Mouse (Mus musculus): ENCODE measurements at regions not wholly inside any gene's neighbourhood (a gene's known extent, or its start where the extent isn't known, plus 50 kb on each side); places are given as distances from the start of the nearest gene placed in this dataset.

- TF ChIP-seq GATA1 (IDR thresholded peaks at IDR 0.05; ENCODE audit: borderline replicate concordance, low read length): no peak
- TF ChIP-seq CTCF (IDR thresholded peaks at IDR 0.05; ENCODE audit: low read depth, low read length): no peak
- no peak for TF ChIP-seq GATA2 (IDR thresholded peaks at IDR 0.05; ENCODE audit: borderline replicate concordance, low read depth, low read length)
These were observed 239.0 kb downstream of the Pmp22 start for GRCm38 (mm10) chr11:63367756-63368265.

All from G1E (cell line).